Mouse (Mus musculus): ENCODE data around the gene Tmem30b.

DNA sequence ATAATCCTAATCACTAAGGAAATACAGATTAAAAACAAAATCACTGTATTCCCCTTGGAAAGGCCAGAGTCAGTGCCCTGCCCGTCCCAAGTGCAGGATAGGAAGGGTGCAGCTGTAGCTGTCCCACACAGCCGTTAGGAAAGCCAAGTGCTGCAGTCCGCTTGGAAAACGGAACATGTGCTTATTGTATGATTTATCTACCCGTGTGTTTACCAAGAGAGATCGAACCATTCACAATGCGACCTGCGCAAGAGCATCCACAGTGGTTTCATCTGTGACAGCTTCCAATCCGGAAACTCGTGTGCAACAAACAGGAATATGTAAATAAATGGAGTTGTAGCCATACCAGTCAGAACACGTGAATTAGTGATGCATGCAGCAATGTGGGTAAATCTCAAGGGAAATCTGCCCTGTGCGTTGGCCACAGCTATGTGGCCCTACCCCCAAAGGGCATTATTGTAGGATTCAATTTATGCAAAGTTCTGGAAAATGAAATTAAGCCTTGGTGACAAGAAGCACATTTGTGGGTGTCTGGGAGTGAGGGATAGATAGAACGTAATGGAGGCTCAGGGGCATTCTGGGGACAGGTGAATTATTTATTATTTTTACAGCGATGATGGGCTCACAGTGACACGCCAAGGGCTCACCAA is 44.6 kb upstream of the Tmem30b start:
- no peak for TF ChIP-seq CTCF (IDR thresholded peaks at IDR 0.05; ENCODE audit: extremely low read depth, insufficient read depth, low read length)
- TF ChIP-seq POLR2A (IDR thresholded peaks at IDR 0.05; ENCODE audit: extremely low read depth, insufficient read depth, low read length) = no peak

All from cortical plate, adult 2 months (tissue).